Comparison of ENCODE assay signal across 29 mouse cellular contexts in the genomic region with DNA sequence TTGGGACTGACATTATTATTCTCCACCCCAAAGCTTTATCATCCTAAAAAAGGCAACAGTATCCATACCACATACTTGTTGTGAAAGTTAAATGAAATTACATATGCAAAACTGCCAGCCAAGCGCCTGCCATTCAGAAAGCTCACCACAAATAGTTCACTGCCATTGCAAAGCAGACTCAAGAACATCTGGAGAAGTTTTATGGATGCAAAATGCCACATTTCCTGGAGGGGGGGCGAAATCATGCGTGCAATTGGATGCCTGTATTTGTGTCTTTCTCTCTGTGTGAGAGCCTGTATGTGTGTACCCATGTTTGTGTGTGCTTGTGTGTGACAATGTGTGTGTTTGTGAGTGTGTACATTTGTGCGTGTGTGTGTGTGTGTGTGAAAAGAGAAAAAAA. TPM values are rescaled to one million over a fixed set of nuclear protein-coding genes. Genes with fewer than 3 reads are reported as not detected.
DNase-seq lines count a peak whose midpoint lies in the region; ATAC-seq lines count a peak whose summit lies in the region.
"Had no signal": no experiment of that assay in that cellular context is flagged by ENCODE, and none has a peak within 500 bp of the region (broad histone marks: within the 10 kb centered on the region; RNA-seq: fewer than 3 reads in every experiment).

No protein-coding gene starts in this region.

- H3K4me3 ChIP-seq in embryonic facial prominence, embryonic 10.5 days = no peak overlapping the region
- no peak overlapping the region for H3K4me3 ChIP-seq in embryonic facial prominence, embryonic 13.5 days
- no peak overlapping the region for H3K4me3 ChIP-seq in limb, embryonic 10.5 days
- H3K4me3 ChIP-seq: erythroblast, embryonic 14.5 days; forebrain, embryonic 12.5 days; forebrain, embryonic 15.5 days; heart, adult 2 months; heart, embryonic 10.5 days; heart, embryonic 13.5 days had no signal

- peak overlapping the region; percentile 65 for H3K27ac ChIP-seq in embryonic facial prominence, embryonic 10.5 days (replicated peaks)
- H3K27ac ChIP-seq in embryonic facial prominence, embryonic 13.5 days = peak overlapping the region; percentile 52
- H3K27ac ChIP-seq in limb, embryonic 10.5 days = peak overlapping the region; percentile 86
- H3K27ac ChIP-seq: forebrain, embryonic 12.5 days; forebrain, embryonic 15.5 days; heart, adult 2 months; heart, embryonic 13.5 days; hindbrain, embryonic 14.5 days; hindbrain, postnatal 0 days had no signal

- no peak for ATAC-seq in embryonic facial prominence, embryonic 13.5 days (ENCODE audit: insufficient number of reproducible peaks, insufficient read depth, low FRiP score, low TSS enrichment, low read depth)
- ATAC-seq in activated CD4-positive, CD25-positive, alpha-beta regulatory T cell, adult 4 months = no peak
- no peak for ATAC-seq in megakaryocyte progenitor cell, adult 5-6 weeks (replicated peaks; ENCODE audit: poor library complexity)
- ATAC-seq: CD4-positive, CD25-positive, alpha-beta regulatory T cell, adult 4 months; forebrain, embryonic 15.5 days; hindbrain, postnatal 0 days; inflammation-experienced regulatory T-cells, adult 6 months; intestine, embryonic 16.5 days had no signal

- H3K9ac ChIP-seq in embryonic facial prominence, embryonic 13.5 days = no peak overlapping the region
- H3K9ac ChIP-seq: forebrain, embryonic 12.5 days; forebrain, embryonic 15.5 days; heart, embryonic 13.5 days; hindbrain, embryonic 14.5 days had no signal

- peaks cover 55% of the 10 kb centered on the region for H3K4me1 ChIP-seq in embryonic facial prominence, embryonic 10.5 days
- peaks cover 36% of the 10 kb centered on the region for H3K4me1 ChIP-seq in embryonic facial prominence, embryonic 13.5 days
- H3K4me1 ChIP-seq in limb, embryonic 10.5 days = peaks cover 83% of the 10 kb centered on the region
- H3K4me1 ChIP-seq: forebrain, embryonic 15.5 days had no signal

- 0 out of 2 replicates have a peak overlapping the region, but pooled peaks have one; percentile 14 for H3K4me2 ChIP-seq in embryonic facial prominence, embryonic 13.5 days
- H3K4me2 ChIP-seq: forebrain, embryonic 12.5 days; forebrain, embryonic 15.5 days; heart, embryonic 13.5 days; hindbrain, embryonic 14.5 days had no signal

- no peaks in the 10 kb centered on the region for H3K9me3 ChIP-seq in embryonic facial prominence, embryonic 10.5 days
- H3K9me3 ChIP-seq in embryonic facial prominence, embryonic 13.5 days = 0 out of 2 replicates have a peak, but pooled peaks cover 3% of the 10 kb centered on the region
- H3K9me3 ChIP-seq in limb, embryonic 10.5 days (replicated peaks) = no peaks in the 10 kb centered on the region
- H3K9me3 ChIP-seq: forebrain, embryonic 12.5 days; forebrain, embryonic 15.5 days; heart, embryonic 10.5 days; heart, embryonic 13.5 days had no signal

- H3K36me3 ChIP-seq in embryonic facial prominence, embryonic 10.5 days (replicated peaks) = no peaks in the 10 kb centered on the region
- H3K36me3 ChIP-seq in embryonic facial prominence, embryonic 13.5 days = no peaks in the 10 kb centered on the region
- no peaks in the 10 kb centered on the region for H3K36me3 ChIP-seq in limb, embryonic 10.5 days
- H3K36me3 ChIP-seq: forebrain, embryonic 12.5 days; forebrain, embryonic 15.5 days; heart, embryonic 10.5 days; heart, embryonic 13.5 days had no signal

- no peaks in the 10 kb centered on the region for H3K27me3 ChIP-seq in embryonic facial prominence, embryonic 10.5 days (replicated peaks; ENCODE audit: low read depth, poor library complexity, severe bottlenecking)
- no peaks in the 10 kb centered on the region for H3K27me3 ChIP-seq in embryonic facial prominence, embryonic 13.5 days
- H3K27me3 ChIP-seq in limb, embryonic 10.5 days (ENCODE audit: low read depth, poor library complexity, severe bottlenecking) = no peaks in the 10 kb centered on the region
- H3K27me3 ChIP-seq: forebrain, embryonic 15.5 days; heart, embryonic 13.5 days had no signal

- 76% methylated on average over 4 of the region's 4 CpGs for WGBS in embryonic facial prominence, embryonic 10.5 days
- WGBS in embryonic facial prominence, embryonic 13.5 days = 36% methylated on average over 4 of the region's 4 CpGs
- WGBS in limb, embryonic 10.5 days = 61% methylated on average over 4 of the region's 4 CpGs

- DNase-seq in 3T3-L1 (ENCODE audit: low read depth, low spot score) = peak; percentile 18
- no peak for DNase-seq in embryonic facial prominence, embryonic 10.5 days (ENCODE audit: low spot score)
- DNase-seq in limb, embryonic 10.5 days (ENCODE audit: low spot score) = no peak
- no peak for DNase-seq in cerebellum, adult 11-12 months
- no peak for DNase-seq in cerebellum, postnatal 36 days
- DNase-seq: adrenal gland, postnatal 10 days; adrenal gland, postnatal 36 days; cerebellum, adult 8-10 months; cerebellum, postnatal 10 days; gastrocnemius, postnatal 10 days; gastrocnemius, postnatal 36 days; heart, adult 2 months; heart, postnatal 14 days; heart, postnatal 4 days; kidney, adult 18-20 months had no signal

RNA-seq across cellular contexts. Expression of a gene that starts 24.9 kb away (rescaled TPM):
- polyA plus RNA-seq in embryonic facial prominence, embryonic 10.5 days (2016; fragmentation: Nextera tagmentation; extraction: Ambion mirVana) = 68.1 and 70.4 TPM in 2 replicates
- 52.2 and 54.6 TPM in 2 replicates for polyA plus RNA-seq in embryonic facial prominence, embryonic 13.5 days (2015; fragmentation: Nextera tagmentation; extraction: Ambion mirVana)
- polyA plus RNA-seq in limb, embryonic 10.5 days (2016; fragmentation: Nextera tagmentation; extraction: Ambion mirVana) = 61.6 and 70.2 TPM in 2 replicates
- 10 to 100 TPM; 68.6 to 93.6 TPM for polyA plus RNA-seq in activated CD4-positive, CD25-positive, alpha-beta regulatory T cell, adult 4 months (2017; shearing (Covaris generic))
- total RNA-seq in megakaryocyte progenitor cell, adult 5-6 weeks (2015) = 74.3 and 76.6 TPM in 2 replicates
- 89.6 and 96.1 TPM in 2 replicates for total RNA-seq in megakaryocyte progenitor cell, adult 5-6 weeks (2017)

RNA-seq across cellular contexts. Expression of a gene that starts 49.9 kb away (rescaled TPM):
- 0.72 and 0.96 TPM in 2 replicates for polyA plus RNA-seq in embryonic facial prominence, embryonic 10.5 days (2016; fragmentation: Nextera tagmentation; extraction: Ambion mirVana)
- polyA plus RNA-seq in embryonic facial prominence, embryonic 13.5 days (2015; fragmentation: Nextera tagmentation; extraction: Ambion mirVana) = 2.0 and 2.3 TPM in 2 replicates
- polyA plus RNA-seq in limb, embryonic 10.5 days (2016; fragmentation: Nextera tagmentation; extraction: Ambion mirVana) = 0.55 and 0.78 TPM in 2 replicates
- polyA plus RNA-seq in activated CD4-positive, CD25-positive, alpha-beta regulatory T cell, adult 4 months (2017; shearing (Covaris generic)) = 1 to 10 TPM in 1 of 2 experiments, under 1 TPM in 1; 0.69 to 1.4 TPM
- 57.7 and 65.9 TPM in 2 replicates for total RNA-seq in megakaryocyte progenitor cell, adult 5-6 weeks (2015)
- 19.6 and 26.1 TPM in 2 replicates for total RNA-seq in megakaryocyte progenitor cell, adult 5-6 weeks (2017)
- total RNA-seq: hindbrain, postnatal 0 days; MEL had no signal
- polyA plus RNA-seq: erythroblast, embryonic 14.5 days had no signal

RNA-seq across cellular contexts. Expression of a gene that starts 50.4 kb away (rescaled TPM):
- 82.2 and 82.4 TPM in 2 replicates for polyA plus RNA-seq in embryonic facial prominence, embryonic 10.5 days (2016; fragmentation: Nextera tagmentation; extraction: Ambion mirVana)
- polyA plus RNA-seq in embryonic facial prominence, embryonic 13.5 days (2015; fragmentation: Nextera tagmentation; extraction: Ambion mirVana) = 83.3 and 86.4 TPM in 2 replicates
- polyA plus RNA-seq in limb, embryonic 10.5 days (2016; fragmentation: Nextera tagmentation; extraction: Ambion mirVana) = 74.3 and 77.6 TPM in 2 replicates
- 100 to 1,000 TPM; 120 to 133 TPM for polyA plus RNA-seq in activated CD4-positive, CD25-positive, alpha-beta regulatory T cell, adult 4 months (2017; shearing (Covaris generic))
- 117 and 123 TPM in 2 replicates for total RNA-seq in megakaryocyte progenitor cell, adult 5-6 weeks (2015)
- total RNA-seq in megakaryocyte progenitor cell, adult 5-6 weeks (2017) = 114 and 124 TPM in 2 replicates
